ENCODE assay signal across 16 mouse cellular contexts in the genomic region with DNA sequence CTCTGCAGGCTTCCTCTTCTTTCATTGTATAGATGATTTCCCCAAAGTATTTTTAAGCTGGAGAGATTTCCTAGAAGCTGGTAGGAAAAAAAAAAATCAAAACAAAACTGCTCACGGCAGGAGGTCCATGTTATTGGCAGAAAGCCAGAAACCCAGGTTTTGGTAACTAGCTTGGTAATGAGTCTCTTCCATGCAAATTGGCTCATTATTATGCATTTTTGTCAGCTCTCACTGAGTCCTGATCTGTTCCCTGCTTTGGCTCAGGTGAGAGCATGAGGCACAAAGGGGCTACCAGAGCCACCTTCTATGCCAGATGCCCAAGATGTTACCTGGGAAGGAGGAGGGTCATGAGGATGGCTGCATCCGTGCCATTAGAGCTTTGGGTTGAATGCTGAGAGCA.
DNase-seq lines count a peak whose midpoint lies in the region; ATAC-seq lines count a peak whose summit lies in the region.
"Had no signal": no experiment of that assay in that cellular context is flagged by ENCODE, and none has a peak within 500 bp of the region (broad histone marks: within the 10 kb centered on the region; RNA-seq: fewer than 3 reads in every experiment).

No protein-coding gene starts in this region.

- WGBS in forebrain, embryonic 11.5 days, result 62% methylated on average over 2 of the region's 2 CpGs
- 70% methylated on average over 2 of the region's 2 CpGs for WGBS in forebrain, embryonic 10.5 days
- WGBS in hindbrain, embryonic 16.5 days, result 32% methylated on average over 2 of the region's 2 CpGs
- WGBS in liver, embryonic 11.5 days, result 63% methylated on average over 2 of the region's 2 CpGs

- no peak overlapping the region for H3K27ac ChIP-seq in forebrain, embryonic 11.5 days (ENCODE audit: low read depth, low read length)
- H3K27ac ChIP-seq in forebrain, embryonic 10.5 days, result no peak overlapping the region
- H3K27ac ChIP-seq in hindbrain, embryonic 16.5 days (ENCODE audit: low read depth, low read length), result no peak overlapping the region
- H3K27ac ChIP-seq in liver, embryonic 11.5 days (ENCODE audit: low read depth, low read length), result no peak overlapping the region
- H3K27ac ChIP-seq: intestine, embryonic 15.5 days; liver, embryonic 12.5 days had no signal

- H3K36me3 ChIP-seq in forebrain, embryonic 11.5 days (ENCODE audit: control insufficient read depth, insufficient read depth, low read length), result no peaks in the 10 kb centered on the region
- no peaks in the 10 kb centered on the region for H3K36me3 ChIP-seq in forebrain, embryonic 10.5 days (replicated peaks)
- H3K36me3 ChIP-seq in hindbrain, embryonic 16.5 days (ENCODE audit: control insufficient read depth, insufficient read depth, low read length), result no peaks in the 10 kb centered on the region
- H3K36me3 ChIP-seq in liver, embryonic 11.5 days (ENCODE audit: control insufficient read depth, insufficient read depth, low read length), result no peaks in the 10 kb centered on the region
- H3K36me3 ChIP-seq: intestine, embryonic 15.5 days; liver, embryonic 12.5 days had no signal

- peak; percentile 82 for ATAC-seq in forebrain, embryonic 11.5 days (replicated peaks; ENCODE audit: low FRiP score)
- ATAC-seq in hindbrain, embryonic 16.5 days, result peak; percentile 60
- no peak for ATAC-seq in liver, embryonic 11.5 days (replicated peaks; ENCODE audit: low FRiP score)
- ATAC-seq: intestine, embryonic 15.5 days; liver, embryonic 12.5 days had no signal

- no peaks in the 10 kb centered on the region for H3K27me3 ChIP-seq in forebrain, embryonic 11.5 days (ENCODE audit: control insufficient read depth, insufficient read depth, low read length)
- H3K27me3 ChIP-seq in forebrain, embryonic 10.5 days (ENCODE audit: poor library complexity, severe bottlenecking), result no peaks in the 10 kb centered on the region
- H3K27me3 ChIP-seq in hindbrain, embryonic 16.5 days (replicated peaks; ENCODE audit: control insufficient read depth, insufficient read depth, low read length), result no peaks in the 10 kb centered on the region
- no peaks in the 10 kb centered on the region for H3K27me3 ChIP-seq in liver, embryonic 11.5 days (replicated peaks; ENCODE audit: control insufficient read depth, insufficient read depth, low read length)
- H3K27me3 ChIP-seq: intestine, embryonic 15.5 days; liver, embryonic 12.5 days had no signal

- DNase-seq in forebrain, embryonic 11.5 days (ENCODE audit: low spot score), result peak; percentile 73
- no peak for DNase-seq in forebrain, embryonic 10.5 days (ENCODE audit: extremely low spot score, low spot score)
- DNase-seq in left cerebral cortex, postnatal 4 days, result peak; percentile 45
- no peak for DNase-seq in left cerebral cortex, adult 9 months (ENCODE audit: low spot score in 2 of 2)
- peak; percentile 78 for DNase-seq in retina, postnatal 1 day
- no peak for DNase-seq in right cerebral cortex, postnatal 36 days (ENCODE audit: low spot score in 2 of 2)
- no peak for DNase-seq in liver, embryonic 11.5 days (ENCODE audit: low spot score)
- DNase-seq: B cell, adult 2 months; gastrocnemius, postnatal 14 days; lung, postnatal 4 days; right cerebral cortex, adult 18-20 months; thymus, postnatal 25 days had no signal

- no peak overlapping the region for H3K4me3 ChIP-seq in forebrain, embryonic 11.5 days (ENCODE audit: low read depth, low read length)
- H3K4me3 ChIP-seq in forebrain, embryonic 10.5 days, result no peak overlapping the region
- no peak overlapping the region for H3K4me3 ChIP-seq in hindbrain, embryonic 16.5 days (ENCODE audit: low read length)
- H3K4me3 ChIP-seq in liver, embryonic 11.5 days (ENCODE audit: low read depth, low read length), result no peak overlapping the region
- H3K4me3 ChIP-seq: erythroblast, embryonic 14.5 days; intestine, embryonic 15.5 days; liver, embryonic 12.5 days had no signal

- intact Hi-C loops in left cerebral cortex, postnatal 4 days (cut with DNase I), result no loop called here

- H3K4me1 ChIP-seq in forebrain, embryonic 11.5 days (replicated peaks; ENCODE audit: control insufficient read depth, insufficient read depth, low read length), result no peaks in the 10 kb centered on the region
- no peaks in the 10 kb centered on the region; the same call in 1 of the 2 replicates for H3K4me1 ChIP-seq in forebrain, embryonic 10.5 days
- peaks cover 4% of the 10 kb centered on the region for H3K4me1 ChIP-seq in hindbrain, embryonic 16.5 days (ENCODE audit: control insufficient read depth, insufficient read depth, low read depth, low read length)
- H3K4me1 ChIP-seq in liver, embryonic 11.5 days (replicated peaks; ENCODE audit: control insufficient read depth, insufficient read depth, low read length), result no peaks in the 10 kb centered on the region
- H3K4me1 ChIP-seq: intestine, embryonic 15.5 days; liver, embryonic 12.5 days had no signal

- no peak overlapping the region for H3K9ac ChIP-seq in forebrain, embryonic 11.5 days (ENCODE audit: low read length)
- H3K9ac ChIP-seq in hindbrain, embryonic 16.5 days (ENCODE audit: low read depth, low read length), result no peak overlapping the region
- no peak overlapping the region for H3K9ac ChIP-seq in liver, embryonic 11.5 days (ENCODE audit: low read depth, low read length)
- H3K9ac ChIP-seq: intestine, embryonic 15.5 days; liver, embryonic 12.5 days had no signal

- H3K9me3 ChIP-seq in forebrain, embryonic 11.5 days (ENCODE audit: control insufficient read depth, low read length), result no peaks in the 10 kb centered on the region
- no peaks in the 10 kb centered on the region for H3K9me3 ChIP-seq in forebrain, embryonic 10.5 days
- no peaks in the 10 kb centered on the region for H3K9me3 ChIP-seq in hindbrain, embryonic 16.5 days (ENCODE audit: control insufficient read depth, low read length)
- no peaks in the 10 kb centered on the region for H3K9me3 ChIP-seq in liver, embryonic 11.5 days (ENCODE audit: control insufficient read depth, low read length)
- H3K9me3 ChIP-seq: intestine, embryonic 15.5 days; liver, embryonic 12.5 days had no signal

- no peak overlapping the region for H3K4me2 ChIP-seq in forebrain, embryonic 11.5 days (ENCODE audit: low read depth, low read length, severe bottlenecking)
- H3K4me2 ChIP-seq in hindbrain, embryonic 16.5 days (ENCODE audit: low read length), result no peak overlapping the region
- no peak overlapping the region for H3K4me2 ChIP-seq in liver, embryonic 11.5 days
- H3K4me2 ChIP-seq: intestine, embryonic 15.5 days; liver, embryonic 12.5 days had no signal

Comparison
In these comparisons a context has a peak if more than half of its experiments do, and no peak if none do; other contexts are left out.
1. DNase-seq: peak in forebrain, embryonic 11.5 days (single experiment), left cerebral cortex, postnatal 4 days (single experiment) and retina, postnatal 1 day (single experiment); none in forebrain, embryonic 10.5 days (single experiment), left cerebral cortex, adult 9 months (0 of 2), right cerebral cortex, postnatal 36 days (0 of 2) and liver, embryonic 11.5 days (single experiment).